Mouse (Mus musculus): ENCODE results near the gene Miip. TPM values are rescaled to one million over a fixed set of nuclear protein-coding genes. Genes with fewer than 3 reads are reported as not detected.
"Not testable (repeated sequence)": the region's sequence is repeated elsewhere in the genome, so short reads cannot be mapped to it uniquely, and the experiment has no call there.

Gene Miip
- polyA plus RNA-seq, 1 experiment from 2014 or later: 45.1 TPM

DNA sequence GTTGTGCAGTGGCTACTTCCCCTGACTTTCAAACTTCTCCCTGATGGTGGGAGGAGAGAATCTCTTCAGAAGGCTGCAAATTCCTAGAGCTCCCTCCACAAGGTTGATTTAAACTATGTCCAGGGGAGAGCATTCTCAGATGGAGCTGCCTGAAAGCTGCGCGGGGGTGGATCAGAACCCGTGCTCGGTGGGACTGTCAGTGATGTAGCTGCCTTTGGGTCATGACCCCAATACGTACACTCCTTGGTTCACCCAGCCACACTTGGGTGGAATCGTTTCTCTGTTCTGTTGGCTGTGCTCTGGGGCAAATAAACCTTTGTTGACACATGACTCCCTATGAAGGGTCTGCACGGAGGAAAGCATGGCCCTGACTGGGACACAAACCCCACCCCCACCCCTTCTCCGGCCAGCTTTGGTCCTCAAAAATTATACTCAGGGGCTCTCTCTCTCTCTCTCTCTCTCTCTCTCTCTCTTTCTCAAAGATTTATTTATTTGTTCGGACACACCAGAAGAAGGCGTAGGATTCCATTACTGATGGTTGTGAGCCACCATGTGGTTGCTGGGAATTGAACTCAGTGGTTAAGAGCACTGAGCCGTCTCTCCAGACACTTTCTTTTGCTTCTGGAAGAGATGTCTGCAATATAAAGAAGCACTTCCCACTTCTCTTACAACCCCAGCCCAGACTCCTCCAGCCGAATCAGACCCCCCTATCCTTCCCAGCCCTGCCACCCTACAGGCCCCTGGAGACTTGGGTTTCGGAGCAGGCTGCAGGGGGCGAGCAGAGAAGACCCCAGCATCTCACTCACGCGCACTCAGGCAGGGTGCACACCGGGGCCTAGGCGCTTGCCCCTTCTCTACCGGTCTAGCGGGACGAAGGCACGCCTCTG, 810 bp downstream of the Miip start:
- Histone ChIP-seq H3K4me3 (peak overlapping the region; percentile 70), H3K36me3 (peaks cover 50% of the 10 kb centered on the region), H3K9ac (peak overlapping the region; percentile 80), H3K4me2 (peak overlapping the region; percentile 71), H3K27ac (replicated peaks) (peak overlapping the region; percentile 85), H3K9me3 (no peaks in the 10 kb centered on the region), H3K27me3 (no peaks in the 10 kb centered on the region), H3K4me1 (replicated peaks) (peaks cover 26% of the 10 kb centered on the region)
- 4% methylated on average over 22 of the region's 22 CpGs for WGBS
- ATAC-seq (ENCODE audit: low read depth): peak; percentile 78; the same call in 1 of the 2 replicates

DNA sequence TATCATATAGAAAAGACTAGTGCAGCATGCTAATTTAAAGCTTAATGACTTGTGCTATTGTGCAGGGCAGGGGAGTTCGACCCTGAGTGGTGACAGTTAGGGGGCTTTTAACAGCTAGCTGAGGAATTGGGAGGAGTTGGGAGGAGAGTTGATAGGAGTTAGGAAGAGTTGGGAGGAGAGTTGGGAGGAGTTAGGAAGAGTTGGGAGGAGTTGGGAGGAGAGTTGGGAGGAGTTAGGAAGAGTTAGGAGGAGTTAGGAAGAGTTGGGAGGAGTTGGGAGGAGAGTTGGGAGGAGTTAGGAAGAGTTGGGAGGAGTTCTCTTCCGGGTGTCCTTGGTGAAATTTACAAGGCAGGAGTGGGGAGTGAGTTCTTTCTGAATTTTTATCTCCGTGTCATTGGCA, 1.8 kb downstream of the Miip start:
- not testable (repeated sequence) for ATAC-seq (ENCODE audit: low read depth)
- 39% methylated on average over 3 of the region's 3 CpGs for WGBS
- H3K4me2 ChIP-seq: peak overlapping the region; percentile 71; the same call in 1 of the 2 replicates

DNA sequence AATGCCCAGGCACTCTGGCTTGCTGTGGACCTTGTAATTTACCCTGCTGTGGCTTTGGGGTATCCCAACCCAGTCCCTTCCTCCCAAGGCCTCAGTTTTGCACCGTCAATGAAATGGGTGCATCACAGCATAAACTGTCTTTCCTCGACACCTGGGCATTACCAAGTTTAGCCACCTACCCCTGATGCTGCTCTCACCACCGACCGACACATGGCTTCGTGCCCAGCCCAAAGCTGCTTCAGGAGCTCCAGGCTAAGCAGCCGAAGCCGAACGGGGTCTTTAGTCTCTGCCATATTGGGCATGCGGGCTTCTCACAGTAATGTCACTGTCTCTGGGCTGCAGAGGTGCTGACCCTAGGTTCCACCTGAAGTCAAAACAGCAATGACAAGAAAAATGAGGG, 2.6 kb downstream of the Miip start:
- Histone ChIP-seq H3K9ac (no peak overlapping the region), H3K9me3 (no peaks in the 10 kb centered on the region), H3K4me3 (no peak overlapping the region), H3K27me3 (no peaks in the 10 kb centered on the region), H3K36me3 (peaks cover 52% of the 10 kb centered on the region), H3K4me2 (no peak overlapping the region), H3K27ac (replicated peaks) (no peak overlapping the region), H3K4me1 (replicated peaks) (peaks cover 26% of the 10 kb centered on the region)
- ATAC-seq (ENCODE audit: low read depth): no peak
- 95% methylated on average over 9 of the region's 9 CpGs for WGBS

More for the DNA sequence above, 1.8 kb downstream of the Miip start:
- Histone ChIP-seq H3K36me3 (peaks cover 50% of the 10 kb centered on the region), H3K4me1 (replicated peaks) (peaks cover 26% of the 10 kb centered on the region)
- H3K9ac ChIP-seq; H3K27ac ChIP-seq (replicated peaks); H3K27me3 ChIP-seq; H3K9me3 ChIP-seq; H3K4me3 ChIP-seq: not testable (repeated sequence)

DNA sequence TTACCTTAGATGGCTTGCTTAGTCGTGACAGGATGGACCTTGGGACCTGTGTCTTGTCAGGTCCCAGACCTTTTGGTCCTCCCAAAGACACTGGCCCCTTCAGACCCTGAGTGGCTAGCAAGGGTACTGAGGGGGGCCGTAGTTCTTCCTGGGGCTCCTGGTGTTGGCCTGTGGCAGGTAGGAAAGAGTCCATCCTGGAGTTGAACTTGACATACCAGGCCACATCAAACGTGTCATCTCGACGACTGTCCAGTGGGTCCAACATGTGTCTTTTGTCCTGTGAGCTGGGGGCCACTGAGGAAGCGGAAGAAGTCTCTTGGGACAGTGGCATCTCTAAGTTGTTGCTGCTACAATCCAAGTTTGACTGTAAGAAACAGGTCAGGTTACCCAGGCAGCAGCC, 3.0 kb downstream of the Miip start:
- Histone ChIP-seq H3K4me2 (no peak overlapping the region), H3K9ac (no peak overlapping the region), H3K27me3 (no peaks in the 10 kb centered on the region), H3K9me3 (no peaks in the 10 kb centered on the region), H3K36me3 (peaks cover 54% of the 10 kb centered on the region), H3K4me1 (replicated peaks) (peaks cover 25% of the 10 kb centered on the region), H3K27ac (replicated peaks) (no peak overlapping the region), H3K4me3 (no peak overlapping the region)
- WGBS: 97% methylated on average over 6 of the region's 6 CpGs
- no peak for ATAC-seq (ENCODE audit: low read depth)

DNA sequence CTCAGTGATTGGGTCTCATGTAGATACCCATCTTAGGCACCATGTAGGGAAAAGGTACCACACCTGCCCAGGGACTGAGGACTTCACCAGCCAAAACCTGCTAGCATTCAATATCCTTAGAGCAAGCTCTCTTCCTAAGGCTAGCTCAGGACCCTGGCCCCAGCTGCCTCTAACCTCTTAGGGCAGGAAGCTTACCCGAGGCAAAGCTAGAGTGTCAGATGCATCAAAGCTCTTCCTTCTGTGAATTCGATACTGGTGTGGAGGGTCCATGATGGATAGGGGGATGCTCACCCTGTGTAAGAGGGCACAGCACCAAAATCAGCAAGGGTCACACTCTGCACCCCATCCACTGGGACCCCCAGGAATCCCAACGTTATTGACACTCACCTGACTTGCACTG, 6.6 kb downstream of the Miip start:
- H3K27me3 ChIP-seq: no peaks in the 10 kb centered on the region
- H3K4me1 ChIP-seq (replicated peaks): peaks cover 1% of the 10 kb centered on the region
- no peak for ATAC-seq (ENCODE audit: low read depth)
- H3K4me2 ChIP-seq: no peak overlapping the region
- H3K9me3 ChIP-seq: no peaks in the 10 kb centered on the region
- 97% methylated on average over 3 of the region's 3 CpGs for WGBS
- peaks cover 61% of the 10 kb centered on the region for H3K36me3 ChIP-seq
- no peak overlapping the region for H3K27ac ChIP-seq (replicated peaks)
- H3K4me3 ChIP-seq: no peak overlapping the region
- no peak overlapping the region for H3K9ac ChIP-seq

DNA sequence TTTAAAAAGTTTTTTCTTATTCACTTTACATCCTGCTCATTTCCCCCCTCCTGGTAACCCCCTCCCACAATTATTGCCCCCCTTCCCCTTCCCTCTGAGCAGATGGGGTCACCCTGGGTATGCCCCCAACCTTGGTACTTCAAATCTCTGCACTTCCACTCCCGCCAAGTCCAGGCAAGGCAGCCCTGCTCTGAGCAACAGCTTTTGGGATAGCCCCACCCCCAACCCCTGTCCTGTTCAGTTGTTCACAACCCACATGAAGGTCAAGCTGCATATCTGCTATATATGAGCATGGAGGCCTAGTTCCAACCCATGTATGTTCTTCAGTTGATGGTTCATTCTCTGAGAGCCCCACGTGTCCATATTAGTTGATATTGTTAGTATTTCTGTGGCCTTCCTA, 17.8 kb downstream of the Miip start:
- no peak overlapping the region for H3K9ac ChIP-seq
- no peaks in the 10 kb centered on the region for H3K9me3 ChIP-seq
- no peak overlapping the region for H3K4me2 ChIP-seq
- peaks cover 21% of the 10 kb centered on the region for H3K4me1 ChIP-seq (replicated peaks)
- no peak for ATAC-seq (ENCODE audit: low read depth)
- no peak overlapping the region for H3K27ac ChIP-seq (replicated peaks)
- H3K36me3 ChIP-seq: peaks cover 4% of the 10 kb centered on the region; the same call in 1 of the 2 replicates
- H3K27me3 ChIP-seq: no peaks in the 10 kb centered on the region
- WGBS: 75% methylated on average over 2 of the region's 2 CpGs
- H3K4me3 ChIP-seq: no peak overlapping the region

DNA sequence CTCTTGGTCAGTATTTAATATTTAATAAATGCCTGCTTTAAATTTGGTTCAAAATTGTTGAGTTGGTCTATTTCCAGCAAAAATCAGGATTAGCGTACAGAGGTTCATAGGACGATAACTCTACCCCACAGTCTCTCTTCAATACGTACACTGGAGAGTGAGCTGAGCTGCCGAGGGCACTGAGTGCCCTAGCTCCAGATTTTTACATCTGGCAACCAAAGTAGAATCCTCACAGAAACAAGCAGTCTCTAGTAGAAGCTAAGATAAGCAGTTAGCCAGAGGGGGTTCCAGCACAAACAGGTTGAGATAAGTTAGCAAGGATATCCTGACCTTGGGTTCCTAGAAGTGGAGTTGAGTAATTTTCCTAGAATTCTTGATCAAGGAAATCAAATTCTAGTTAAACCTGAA, 20.0 kb downstream of the Miip start:
- Histone ChIP-seq H3K36me3 (peaks cover 25% of the 10 kb centered on the region), H3K9ac (peak overlapping the region; percentile 78), H3K27ac (replicated peaks) (peak overlapping the region; percentile 49; the same call in 1 of the 2 replicates), H3K4me1 (replicated peaks) (peaks cover 21% of the 10 kb centered on the region), H3K27me3 (no peaks in the 10 kb centered on the region), H3K4me3 (peak overlapping the region; percentile 75), H3K9me3 (peaks cover 5% of the 10 kb centered on the region; the same call in 1 of the 2 replicates), H3K4me2 (peak overlapping the region; percentile 72)
- ATAC-seq (ENCODE audit: low read depth): peak; percentile 74
- WGBS: 2% methylated on average over 4 of the region's 4 CpGs

DNA sequence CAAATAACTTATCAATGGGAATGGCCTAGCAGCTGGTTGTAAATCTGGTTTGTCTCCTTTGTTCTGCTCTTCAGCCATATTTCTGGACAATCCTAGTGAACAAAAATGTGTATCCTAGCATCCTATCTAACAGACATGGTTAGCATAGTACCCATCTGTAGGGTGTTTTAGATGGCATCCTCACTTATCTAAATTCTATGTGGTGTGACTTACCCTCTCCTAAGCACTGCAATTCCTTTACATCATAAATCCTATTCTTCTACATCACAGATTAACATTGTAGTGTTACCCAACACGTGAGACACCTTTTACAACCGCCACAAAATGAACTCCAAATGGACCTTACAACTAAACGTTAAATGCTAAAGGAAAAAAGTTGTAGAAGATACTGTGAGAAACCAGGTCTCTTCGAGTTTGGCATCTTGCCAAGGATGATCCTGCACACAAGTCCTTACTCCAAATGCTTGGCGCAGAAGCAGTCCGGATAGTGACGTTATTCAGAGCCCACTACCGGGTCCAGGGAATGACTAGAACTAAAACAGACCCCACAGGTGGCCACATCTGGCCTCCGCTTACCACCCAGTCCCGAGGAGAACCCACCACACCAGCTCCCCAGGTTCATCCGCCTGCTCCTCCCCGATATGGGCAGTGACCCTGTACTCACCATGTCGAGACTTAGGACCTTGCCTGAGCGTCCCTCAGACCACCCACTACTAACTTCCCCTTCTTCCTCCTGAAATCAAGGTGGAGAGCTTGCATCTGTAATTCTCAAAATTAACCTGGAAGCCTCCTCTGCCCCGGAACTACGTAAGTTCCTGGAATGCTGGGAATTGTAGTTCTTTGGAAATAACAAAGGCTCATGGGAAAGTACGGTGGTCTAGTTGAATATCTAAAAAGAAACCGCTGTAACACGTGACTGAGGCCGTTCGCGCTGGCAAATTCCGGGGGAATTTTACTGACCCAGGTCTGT, 20.7 kb downstream of the Miip start, which contains the start of gene Zfp933:
Gene Zfp933 (minus strand): TSS at position 753 of the 970 bp plus-strand sequence.
- Histone ChIP-seq H3K4me2 (peak within 1 kb of the TSS; percentile 72), H3K9ac (peak within 1 kb of the TSS; percentile 78), H3K27ac (replicated peaks) (peak within 1 kb of the TSS; percentile 49; the same call in 1 of the 2 replicates), H3K9me3 (peaks cover 12% of the 10 kb centered on the region), H3K4me3 (peak within 1 kb of the TSS; percentile 75), H3K36me3 (peaks cover 32% of the 10 kb centered on the region), H3K4me1 (replicated peaks) (peaks cover 21% of the 10 kb centered on the region), H3K27me3 (no peaks in the 10 kb centered on the region)
- 5% methylated on average over 23 of the region's 23 CpGs for WGBS
- ATAC-seq (ENCODE audit: low read depth): peak; percentile 89

DNA sequence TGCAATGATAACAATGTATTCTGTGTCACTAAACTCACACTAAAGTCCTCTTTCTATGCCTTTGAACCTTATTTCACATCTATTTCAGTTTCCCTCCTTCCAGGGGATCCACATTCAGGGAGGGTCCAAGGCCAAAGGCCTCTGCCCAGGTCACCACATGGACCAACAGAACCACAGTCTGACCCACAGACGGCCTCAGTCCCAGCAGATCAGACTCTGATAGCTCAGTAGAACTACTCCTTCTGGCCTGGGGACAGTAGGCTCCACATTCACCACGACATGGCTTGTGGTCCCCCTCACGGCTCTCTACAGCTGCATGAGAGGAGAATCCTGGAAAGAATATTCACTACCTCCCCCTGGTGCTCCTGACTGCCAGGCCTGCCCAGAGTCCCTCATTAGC, 25.7 kb downstream of the Miip start:
- Histone ChIP-seq H3K4me2 (no peak overlapping the region), H3K4me1 (replicated peaks) (peaks cover 12% of the 10 kb centered on the region), H3K9ac (no peak overlapping the region), H3K4me3 (no peak overlapping the region), H3K36me3 (peaks cover 58% of the 10 kb centered on the region), H3K27ac (replicated peaks) (no peak overlapping the region), H3K9me3 (peaks cover 33% of the 10 kb centered on the region), H3K27me3 (no peaks in the 10 kb centered on the region)
- ATAC-seq (ENCODE audit: low read depth): no peak
- 100% methylated on average over 3 of the region's 3 CpGs for WGBS

DNA sequence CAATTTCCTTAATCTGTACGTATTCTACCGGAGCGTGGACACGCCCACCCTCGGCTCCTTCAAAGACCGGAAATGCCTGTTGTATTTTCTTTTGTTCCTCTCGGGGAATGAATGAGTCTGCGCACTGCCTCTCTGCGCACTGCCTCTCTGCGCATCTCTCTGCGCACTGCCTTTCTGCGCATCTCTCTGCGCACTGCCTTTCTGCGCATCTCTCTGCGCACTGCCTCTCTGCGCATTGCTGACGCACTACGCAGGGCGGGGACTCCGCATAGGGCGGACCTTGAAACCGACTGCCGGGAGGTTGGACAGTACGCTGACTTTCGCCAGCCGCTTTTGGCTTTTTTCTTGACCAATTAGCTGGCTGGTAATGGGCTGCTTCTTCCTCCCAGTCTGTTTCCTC, 29.3 kb downstream of the Miip start:
- H3K4me3 ChIP-seq; H3K27me3 ChIP-seq; H3K9ac ChIP-seq; H3K27ac ChIP-seq (replicated peaks); H3K4me2 ChIP-seq; H3K4me1 ChIP-seq (replicated peaks); ATAC-seq (ENCODE audit: low read depth): not testable (repeated sequence)
- Histone ChIP-seq H3K36me3 (peaks cover 39% of the 10 kb centered on the region), H3K9me3 (peaks cover 36% of the 10 kb centered on the region)
- 95% methylated on average over 15 of the region's 26 CpGs for WGBS

DNA sequence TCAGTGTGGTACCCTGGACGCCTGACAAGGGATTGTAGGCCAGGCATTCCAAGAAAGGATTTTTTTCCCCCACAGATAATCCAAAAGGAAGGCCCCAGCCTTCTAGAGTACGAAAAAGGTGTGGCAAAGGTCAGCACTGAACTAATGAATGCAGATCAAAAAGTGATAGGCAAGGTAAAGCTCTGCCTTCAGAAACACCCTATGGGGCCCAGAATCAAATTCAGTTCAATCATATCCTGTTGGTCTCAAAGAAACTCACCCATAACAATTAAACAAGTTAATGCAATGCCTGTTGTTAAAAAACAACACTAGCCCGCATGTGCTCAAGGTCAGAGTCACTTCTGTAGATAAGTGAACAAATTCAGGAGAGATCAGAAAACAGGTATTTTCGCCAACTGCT, 44.2 kb downstream of the Miip start:
- WGBS: 94% methylated on average over 4 of the region's 4 CpGs
- H3K9me3 ChIP-seq: peaks cover 84% of the 10 kb centered on the region
- H3K27ac ChIP-seq (replicated peaks): no peak overlapping the region
- H3K36me3 ChIP-seq: peaks cover 75% of the 10 kb centered on the region
- H3K4me2 ChIP-seq: no peak overlapping the region
- H3K27me3 ChIP-seq: no peaks in the 10 kb centered on the region
- no peak for ATAC-seq (ENCODE audit: low read depth)
- H3K4me3 ChIP-seq: no peak overlapping the region
- H3K4me1 ChIP-seq (replicated peaks): no peaks in the 10 kb centered on the region
- H3K9ac ChIP-seq: no peak overlapping the region

DNA sequence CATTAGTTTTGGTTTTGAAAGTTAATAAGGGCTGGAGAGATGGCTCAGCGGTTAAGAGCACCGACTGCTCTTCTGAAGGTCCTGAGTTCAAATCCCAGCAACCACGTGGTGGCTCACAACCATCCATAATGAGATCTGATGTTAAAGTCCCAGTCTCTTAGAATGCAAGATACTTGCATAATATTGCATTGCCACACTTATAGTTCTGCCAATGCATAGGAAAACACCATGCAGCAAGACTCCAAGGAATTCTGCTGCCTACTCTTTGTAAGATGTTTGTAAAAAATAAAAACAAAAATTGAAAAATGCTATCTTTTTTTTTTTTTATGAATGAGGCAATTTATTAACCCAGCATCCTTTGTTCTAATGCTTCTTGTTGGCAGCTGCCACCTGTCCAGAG, 47.2 kb downstream of the Miip start:
- H3K4me3 ChIP-seq; H3K27ac ChIP-seq (replicated peaks); H3K9ac ChIP-seq; ATAC-seq (ENCODE audit: low read depth); H3K27me3 ChIP-seq; H3K4me1 ChIP-seq (replicated peaks); H3K4me2 ChIP-seq: not testable (repeated sequence)
- 91% methylated on average over 3 of the region's 3 CpGs for WGBS
- Histone ChIP-seq H3K9me3 (peaks cover 66% of the 10 kb centered on the region), H3K36me3 (peaks cover 47% of the 10 kb centered on the region)

Data from neural tube, embryonic 13.5 days (tissue).